Mouse (Mus musculus) gastrocnemius, postnatal 4 days (tissue): Measurements from ENCODE around the gene Cops4. TPM values are rescaled to one million over a fixed set of nuclear protein-coding genes. Genes with fewer than 3 reads are reported as not detected.

Experiments used
- DNase-seq, 2 experiments: peaks; one replicate each; pipeline ENCODE4 v3.0.0; 2021 to 2022; ENCODE audit warnings: low spot score in 2 of 2, mixed read lengths in 2 of 2
- total RNA-seq, 2 experiments: library from RNA; stranded (reverse); gene quantifications; 2 replicates each; pipeline ENCODE4 v1.2.3; 2021

Cops4 gene
- total RNA-seq, 2 experiments from 2014 or later = 112 to 114 TPM

DNA sequence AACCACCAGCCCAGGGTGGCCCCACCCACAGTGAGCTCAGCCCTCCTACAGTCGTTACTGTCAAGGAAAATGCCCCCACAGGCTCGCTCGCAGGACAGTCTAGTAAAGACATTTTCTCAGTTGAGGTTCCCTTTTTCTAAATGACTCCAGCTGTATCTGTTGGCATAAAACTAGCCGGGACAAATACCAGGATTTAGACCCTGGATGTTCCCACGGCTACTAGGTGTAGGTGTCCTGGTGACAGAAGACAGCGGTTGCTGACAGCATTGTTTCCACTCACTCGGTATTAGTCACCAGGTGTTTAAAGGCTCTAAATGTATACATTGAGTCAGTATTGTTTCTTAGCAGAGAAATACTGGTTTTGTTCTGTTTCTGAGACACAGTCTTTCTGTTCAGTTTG lies 17.7 kb downstream of the Cops4 start:
- DNase-seq = no peak

DNA sequence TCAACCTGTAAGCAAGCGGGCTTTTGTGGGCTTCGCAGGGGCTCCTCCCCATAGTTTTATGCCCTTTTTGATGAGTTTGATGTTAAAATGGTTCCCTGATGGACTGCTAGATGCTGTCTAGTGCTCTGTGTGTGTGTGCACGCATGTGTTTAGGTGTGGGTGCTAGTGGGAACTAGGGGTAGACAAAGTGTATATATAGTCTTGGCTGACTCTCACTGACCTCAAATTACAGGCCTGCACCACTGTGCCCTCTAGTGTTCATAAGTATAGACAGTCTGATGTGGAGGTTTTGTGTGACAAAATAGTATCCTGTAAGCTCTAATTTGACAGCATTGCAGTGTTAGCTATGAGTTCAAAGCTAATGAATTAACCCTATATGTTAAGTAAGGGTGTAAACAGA lies 18.5 kb downstream of the Cops4 start:
- no peak for DNase-seq

DNA sequence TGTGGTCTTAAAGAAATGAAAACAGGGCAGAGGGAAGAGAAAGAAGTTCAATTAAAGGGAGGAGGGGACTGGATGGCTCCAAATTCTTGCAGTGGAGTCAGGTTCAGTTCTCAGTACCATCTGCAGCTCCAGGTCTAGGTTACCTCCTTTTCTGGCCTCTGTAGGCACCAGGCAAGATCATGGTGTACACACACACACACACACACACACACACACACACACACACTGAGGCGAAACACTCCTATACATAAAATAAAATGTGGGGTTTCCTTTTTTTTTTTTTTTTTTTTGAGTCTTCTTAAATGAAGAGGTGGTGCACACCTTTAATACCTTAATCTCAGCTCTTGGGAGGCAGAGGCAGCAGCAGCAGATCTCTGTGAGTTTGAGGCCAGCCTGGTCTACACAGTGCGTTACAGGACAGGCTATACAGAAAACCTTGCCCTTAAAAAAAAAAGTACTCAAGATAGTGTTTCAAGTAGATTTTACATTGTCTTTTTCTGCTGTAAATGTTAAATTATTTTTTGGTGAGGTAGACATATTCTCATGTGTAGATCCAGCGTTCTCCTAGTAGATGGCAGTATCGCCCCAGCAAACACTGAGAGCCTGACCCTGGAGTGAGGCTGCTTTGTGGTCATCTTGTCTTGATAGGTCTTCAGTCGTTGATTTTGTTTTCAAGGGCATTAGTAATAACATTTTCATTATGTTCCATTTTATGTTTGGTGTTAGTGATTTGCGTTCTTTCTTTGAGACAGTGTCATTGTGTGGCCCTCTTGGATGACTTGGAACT lies 28.4 kb downstream of the Cops4 start:
- no peak for DNase-seq

DNA sequence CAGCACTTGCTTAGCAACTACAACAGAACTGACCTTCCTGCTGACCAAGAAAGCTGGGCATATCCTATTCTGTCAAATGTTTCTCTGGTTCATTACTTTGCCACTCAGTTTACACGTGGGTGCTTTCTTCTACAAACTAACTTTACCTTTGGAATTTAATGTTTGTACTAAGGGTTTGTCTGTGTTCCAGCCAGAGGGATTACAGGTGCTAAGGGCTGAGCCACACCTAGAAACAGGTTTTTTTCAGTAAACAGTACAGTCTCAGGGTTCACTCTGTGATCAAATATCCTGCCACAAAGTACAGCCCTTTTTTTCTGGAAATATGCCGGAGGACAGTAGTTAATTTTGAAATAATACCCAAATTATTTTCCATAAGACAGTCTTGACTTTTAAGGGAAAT lies 30.1 kb downstream of the Cops4 start:
- no peak for DNase-seq

DNA sequence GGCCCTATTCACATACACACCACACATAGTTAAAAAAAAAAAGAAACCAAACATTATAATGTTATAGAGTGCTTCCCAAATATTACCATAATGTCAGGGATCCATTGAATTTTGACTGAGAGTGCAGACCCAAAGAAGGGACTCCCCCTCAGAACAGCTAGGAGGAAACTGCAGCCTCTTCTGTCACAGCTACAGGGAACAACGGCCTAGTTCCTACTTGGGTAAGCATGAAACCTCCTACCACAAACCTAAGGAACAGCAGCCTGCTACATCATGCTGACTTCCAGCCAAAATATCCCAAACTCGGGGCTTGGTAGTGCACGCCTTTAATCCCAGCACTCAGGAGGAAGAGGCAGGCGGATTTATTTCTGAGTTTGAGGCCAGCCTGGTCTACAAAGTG lies 31.2 kb downstream of the Cops4 start:
- DNase-seq = no peak

DNA sequence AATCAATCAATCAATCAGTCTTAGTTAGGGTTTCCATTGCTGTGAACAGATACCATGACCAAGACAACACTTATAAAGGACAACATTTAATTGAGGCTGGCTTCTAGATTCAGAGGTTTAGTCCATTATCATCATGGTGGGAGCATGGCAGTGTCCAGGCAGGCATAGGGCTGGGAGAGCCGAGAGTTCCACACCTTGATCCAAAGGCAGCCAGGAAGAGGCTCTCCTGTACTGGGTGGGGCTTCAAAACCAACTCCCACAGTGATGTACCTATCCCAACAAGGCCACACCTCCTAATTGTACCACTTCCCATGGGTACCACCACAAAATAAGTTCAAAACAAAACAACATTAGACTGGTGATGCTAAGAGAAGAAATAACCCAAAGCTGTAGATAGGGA lies 32.0 kb downstream of the Cops4 start:
- DNase-seq = no peak

DNA sequence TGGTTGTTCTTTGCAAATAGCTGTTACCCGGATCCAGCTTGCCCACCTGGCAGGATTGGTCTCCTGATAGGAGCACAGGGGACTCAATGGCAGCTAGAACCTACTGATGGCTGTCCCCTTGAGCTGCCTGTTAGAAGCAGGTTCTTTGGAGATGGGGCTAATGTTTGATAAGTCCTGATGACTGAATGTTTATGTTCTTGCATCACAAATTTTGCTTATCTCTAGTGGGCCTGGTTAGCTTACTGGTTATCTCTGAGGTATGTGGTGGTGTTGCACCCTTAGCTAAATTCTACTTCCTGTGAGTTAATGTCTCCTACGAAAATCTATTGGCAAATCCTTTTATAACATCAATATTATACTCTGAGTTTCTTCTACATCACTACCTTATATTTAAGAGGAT lies 33.8 kb downstream of the Cops4 start:
- DNase-seq = no peak

DNA sequence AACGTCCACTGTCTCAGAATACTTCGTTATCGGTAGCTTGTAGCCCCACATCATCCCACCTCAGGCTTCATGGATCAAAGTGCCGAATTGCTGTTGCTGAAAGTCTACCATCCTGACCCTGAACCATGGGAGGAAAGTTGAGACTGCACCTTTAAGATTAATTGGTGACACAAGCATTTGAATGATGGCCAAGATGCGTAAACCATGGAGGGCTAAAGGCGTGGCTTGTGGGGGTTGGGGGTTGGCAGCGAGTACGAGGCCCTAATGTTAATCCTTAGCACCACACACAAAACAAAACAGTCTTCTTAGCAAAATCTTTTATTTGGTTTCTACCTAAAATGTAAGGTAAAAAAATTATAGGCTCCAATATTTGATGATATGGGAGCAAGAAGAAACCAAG lies 35.3 kb downstream of the Cops4 start:
- no peak for DNase-seq

DNA sequence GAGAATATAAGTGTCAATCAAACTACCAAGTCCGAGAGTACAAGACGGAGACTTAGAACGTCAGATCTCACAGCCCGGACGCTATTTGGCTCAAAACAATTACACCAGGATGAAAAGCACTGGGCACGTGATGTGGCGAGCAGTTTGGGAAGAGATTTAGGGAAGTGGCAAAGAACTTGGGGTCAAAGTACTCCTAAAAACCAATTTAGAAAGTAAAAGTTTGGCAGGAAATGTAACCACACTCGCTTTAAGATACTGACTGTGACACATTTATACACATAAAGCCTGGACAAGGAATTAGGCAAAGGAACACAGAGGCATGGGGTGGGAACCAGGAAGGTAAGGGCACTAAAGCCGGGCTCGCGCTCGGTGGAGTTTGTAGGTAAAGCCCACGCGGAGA lies 38.9 kb downstream of the Cops4 start:
- no peak for DNase-seq

DNA sequence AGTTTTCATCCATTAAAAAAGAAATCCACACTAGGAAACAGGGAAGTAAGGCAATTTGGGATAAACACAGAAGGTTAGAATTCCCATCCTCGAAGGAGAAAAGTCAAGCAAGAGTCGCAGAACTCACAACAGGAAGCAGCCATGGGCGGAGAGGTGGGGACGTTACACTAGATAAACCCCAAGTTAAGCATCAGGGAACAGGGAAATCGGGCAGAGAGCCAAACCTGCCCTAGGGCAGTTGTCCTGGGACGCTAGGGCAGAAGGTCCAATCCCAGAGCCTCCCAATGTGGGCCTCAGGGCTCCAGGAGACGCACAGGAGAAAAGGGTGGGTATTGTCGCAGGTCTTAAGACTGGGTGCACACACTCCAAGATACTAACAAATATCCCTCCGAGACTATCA lies 39.4 kb downstream of the Cops4 start:
- DNase-seq = no peak

DNA sequence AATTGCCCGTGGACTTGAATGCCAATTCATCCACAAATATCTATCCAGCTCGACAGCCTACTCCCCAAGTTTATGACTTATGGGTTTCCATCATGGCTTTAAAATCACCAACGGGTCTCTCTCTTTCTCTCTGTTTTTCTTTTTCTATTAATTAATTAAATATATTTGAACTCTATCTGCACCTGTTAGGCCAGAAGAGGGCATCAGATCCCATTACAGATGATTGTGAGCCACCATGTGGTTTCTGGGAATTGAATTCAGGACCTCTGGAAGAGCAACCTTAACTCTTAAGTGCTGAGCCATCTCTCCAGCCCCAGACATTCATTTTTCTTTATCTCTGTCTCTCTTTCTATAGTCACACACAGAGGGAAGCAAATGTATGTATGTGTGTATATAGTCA lies 40.7 kb downstream of the Cops4 start:
- no peak for DNase-seq

DNA sequence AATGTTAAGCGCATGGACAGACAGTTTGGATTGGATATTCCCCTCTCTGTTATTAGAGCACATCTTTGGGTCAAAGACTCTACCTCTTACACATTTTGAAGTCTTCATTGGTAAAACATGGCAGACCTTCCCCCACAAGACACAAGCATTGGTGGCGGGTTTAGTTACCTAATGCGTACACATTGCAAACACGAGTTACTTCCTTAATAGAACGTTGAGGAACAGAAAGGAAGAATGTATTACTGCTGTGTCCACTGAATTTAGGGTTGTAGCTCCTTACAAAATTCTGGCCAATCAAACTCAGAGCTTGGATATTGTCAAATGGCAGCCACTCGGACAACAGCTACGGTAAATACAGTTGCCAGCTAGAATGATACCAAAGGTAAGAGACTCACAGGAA lies 41.2 kb downstream of the Cops4 start:
- no peak for DNase-seq

DNA sequence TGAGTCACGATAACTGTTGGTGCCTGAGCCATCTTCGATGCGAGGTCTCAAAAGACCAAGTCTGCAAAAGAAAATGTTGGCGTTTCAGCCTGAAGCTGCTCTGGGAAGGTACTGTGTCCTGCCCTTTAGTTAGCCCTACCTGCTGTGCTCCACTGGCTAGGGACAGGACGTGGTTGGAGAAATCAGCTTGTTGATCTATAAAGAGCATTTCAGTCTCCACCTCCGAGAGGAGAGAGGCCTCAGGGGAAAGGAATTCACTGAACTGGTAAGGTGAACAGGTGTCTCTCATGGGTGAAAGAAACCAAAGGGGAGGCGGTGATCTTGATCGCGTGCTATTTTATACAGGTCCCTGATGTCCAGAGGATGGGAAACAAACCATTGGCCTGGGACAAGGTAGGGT lies 44.6 kb downstream of the Cops4 start:
- no peak for DNase-seq

DNA sequence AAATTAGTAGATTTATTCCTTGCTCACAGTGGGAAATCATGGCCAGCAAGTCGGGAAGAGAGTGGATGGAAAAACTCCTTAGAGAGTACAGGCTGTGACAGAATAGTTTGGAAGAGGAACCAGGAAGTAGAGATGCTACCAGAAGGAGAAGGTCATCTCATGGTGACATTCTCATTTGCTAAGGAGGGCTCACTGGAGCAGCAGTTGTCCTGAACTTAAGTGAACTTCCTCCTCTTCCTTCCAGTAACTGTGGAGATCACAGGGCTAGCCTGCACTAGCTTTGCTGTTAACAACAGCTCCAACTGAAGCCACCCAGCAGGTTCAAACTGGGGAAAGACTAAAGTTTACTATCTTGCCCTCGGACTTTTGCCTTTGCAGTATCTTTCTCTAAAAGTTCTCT lies 48.7 kb downstream of the Cops4 start:
- no peak for DNase-seq

DNA sequence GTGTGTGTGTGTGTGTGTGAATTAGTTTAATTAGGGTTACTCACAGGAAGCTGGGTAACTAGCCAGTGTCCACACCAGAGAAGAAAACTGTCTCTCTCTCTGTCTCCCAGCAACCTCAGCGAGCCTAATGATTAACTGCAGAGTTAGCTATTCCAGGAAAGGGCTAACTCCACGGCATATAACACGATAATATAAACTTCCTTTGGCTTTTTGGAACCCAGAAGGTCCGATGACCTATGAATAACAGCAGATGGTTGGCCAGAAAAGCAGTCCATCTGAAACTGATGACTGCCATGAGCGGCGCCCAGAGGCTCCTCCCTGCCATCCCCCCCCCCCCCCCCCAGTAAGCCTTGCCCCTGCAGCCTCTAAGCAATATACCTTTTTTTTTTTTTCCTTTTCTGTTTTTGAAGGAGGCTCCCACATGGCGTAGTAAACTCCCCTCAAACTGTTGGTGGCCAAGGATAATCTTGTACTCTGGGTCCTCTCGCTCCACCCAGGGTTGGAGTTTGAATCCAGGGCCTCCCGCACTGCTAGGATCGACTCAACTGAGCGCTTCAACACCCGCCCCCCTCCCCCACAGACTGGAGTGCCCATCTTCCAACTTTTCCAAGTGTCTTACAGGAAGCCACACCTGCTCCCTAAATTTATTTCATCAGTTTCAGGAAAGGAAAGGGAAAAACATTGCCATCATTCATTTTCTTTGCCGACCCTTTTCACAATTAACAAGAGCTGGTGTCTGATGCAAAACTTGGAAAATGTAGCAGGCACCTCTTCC lies 49.3 kb downstream of the Cops4 start:
- no peak for DNase-seq

DNA sequence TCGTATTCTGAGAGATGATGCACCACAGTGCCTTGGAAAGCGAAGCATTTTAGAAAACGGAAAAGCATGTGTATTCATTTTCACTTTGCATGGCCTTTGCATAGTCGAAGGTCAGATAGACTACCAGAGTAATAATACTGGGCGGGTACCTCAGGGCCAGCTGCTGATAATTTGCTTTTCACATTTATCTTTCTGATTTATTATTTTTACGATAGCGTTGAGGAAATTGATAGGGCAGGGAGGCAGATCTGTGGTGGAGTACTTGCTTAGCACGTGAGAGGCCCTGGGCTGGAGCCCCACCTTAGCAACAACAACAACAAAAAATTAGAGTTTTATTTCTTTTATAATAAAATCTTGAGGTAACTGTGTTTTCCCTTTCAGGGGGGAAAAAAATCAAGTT lies 50.1 kb downstream of the Cops4 start:
- DNase-seq = no peak

DNA sequence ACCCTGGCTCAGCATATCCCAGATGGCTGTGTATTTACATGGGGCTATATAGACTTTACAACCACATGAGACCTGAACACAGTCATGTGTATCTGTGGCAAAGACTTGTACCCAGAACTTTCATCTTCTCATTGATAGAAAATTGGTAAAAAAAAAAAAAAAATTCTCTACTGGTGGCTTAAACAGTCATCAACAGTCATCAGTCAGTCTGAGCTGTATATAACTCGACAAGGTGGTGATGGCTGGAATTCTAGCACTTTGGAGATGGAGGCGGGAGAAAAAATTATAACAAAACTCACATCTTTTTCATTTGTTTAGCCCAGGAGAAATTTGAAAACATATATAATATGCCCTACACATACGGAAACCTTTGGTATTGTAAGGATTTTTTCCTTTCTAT lies 50.7 kb downstream of the Cops4 start:
- DNase-seq = no peak

DNA sequence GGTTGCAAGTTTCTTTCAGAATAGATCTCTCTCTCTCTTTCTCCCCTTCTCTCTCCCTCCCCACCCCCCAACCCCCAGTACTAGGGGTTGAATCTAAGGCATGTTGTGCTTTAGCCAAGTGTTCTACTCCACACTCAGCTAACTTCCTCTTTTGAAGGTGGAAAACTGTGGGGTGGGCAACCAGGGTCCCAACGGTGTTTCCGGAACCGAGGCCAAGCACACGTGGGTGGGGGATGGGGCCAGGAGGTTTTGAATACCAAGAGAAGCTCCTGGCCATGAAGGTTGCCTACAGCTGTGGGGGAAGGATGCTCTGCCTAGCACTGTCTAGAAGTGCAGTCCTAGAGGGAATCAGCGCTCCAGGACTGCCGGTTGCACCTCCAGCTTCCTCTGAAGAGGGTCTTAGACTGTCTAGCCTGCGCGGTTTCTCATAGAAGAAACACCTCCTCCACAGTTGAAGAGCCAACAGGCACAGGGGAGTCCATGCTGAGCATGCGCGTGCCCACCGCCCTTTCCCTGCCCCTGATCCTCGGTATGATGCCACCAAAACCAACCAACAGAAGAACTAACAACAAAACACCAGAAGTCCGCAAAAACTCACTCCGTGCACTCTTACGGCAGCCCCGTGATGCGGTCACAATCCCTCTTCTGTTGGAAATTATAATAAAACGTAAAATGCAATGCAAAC lies 51.3 kb downstream of the Cops4 start:
- DNase-seq = no peak

DNA sequence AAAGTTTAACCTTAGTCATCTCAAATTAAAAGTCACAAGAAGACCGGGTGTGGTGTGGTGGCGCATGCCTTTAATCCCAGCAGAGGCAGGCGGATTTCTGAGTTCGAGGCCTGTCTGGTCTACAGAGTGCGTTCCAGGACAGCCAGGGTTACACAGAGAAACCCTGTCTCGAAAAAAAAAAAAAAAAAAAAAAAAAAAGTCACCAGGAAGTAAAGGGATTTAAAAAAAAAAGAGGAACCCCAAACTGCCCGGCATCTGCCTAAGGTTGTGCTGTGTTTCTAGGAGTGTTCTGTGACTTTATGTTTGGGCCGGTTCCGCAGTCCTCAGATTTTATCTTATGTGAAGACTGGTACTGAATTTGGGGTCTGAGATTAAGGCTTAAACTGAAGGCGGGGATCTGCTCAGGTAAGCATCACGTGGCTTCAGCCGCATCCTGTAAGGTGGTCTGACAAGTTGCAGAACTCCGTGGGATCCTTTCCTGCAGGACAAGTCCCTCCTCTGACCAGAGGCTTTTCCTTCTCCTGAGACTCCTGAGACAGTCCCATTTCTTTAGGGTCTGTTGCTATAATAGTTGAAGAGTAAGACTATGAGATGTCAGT lies 52.0 kb downstream of the Cops4 start:
- no peak for DNase-seq

DNA sequence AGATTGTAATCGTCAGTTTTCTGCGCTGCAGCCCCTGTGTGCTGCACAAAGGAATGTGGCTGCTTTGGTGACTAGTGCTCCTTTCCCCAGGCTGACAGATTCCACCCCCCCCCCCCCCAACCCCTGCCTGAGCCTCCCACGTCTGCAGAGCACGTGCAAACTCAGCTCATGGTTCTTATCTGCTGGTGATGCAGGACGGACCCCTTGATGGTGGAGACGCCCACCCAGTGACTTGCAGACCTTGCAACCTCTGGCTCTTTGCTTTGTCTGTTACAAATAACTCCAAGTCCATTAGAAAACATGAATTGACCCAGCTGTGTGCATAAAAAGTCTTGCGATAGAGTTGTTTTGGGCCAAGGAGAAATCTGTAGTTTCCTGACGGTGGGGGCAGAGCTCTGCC lies 52.6 kb downstream of the Cops4 start:
- DNase-seq = no peak

DNA sequence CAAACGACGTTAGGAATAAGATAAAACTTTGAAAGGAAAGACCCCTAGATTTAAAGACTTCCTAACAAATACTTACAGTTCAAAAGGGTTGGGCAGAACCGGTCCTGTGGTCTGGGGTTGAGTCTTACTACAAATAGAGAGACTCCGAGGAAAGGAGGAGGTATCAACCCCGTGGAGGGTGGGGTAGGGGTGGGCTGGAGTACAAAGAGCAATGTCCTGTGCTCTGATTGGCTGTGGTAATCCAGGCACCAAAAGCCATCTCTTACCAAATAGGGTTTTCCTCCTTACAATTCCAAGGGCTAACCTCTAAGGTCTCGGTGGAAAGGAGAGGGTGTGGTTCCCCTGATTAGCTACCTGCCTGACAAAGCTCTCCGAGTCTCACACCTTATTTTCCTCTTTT lies 54.0 kb downstream of the Cops4 start, which contains the start of gene Plac8:
TSS of gene Plac8 (minus strand) at position 177 of the 400 bp plus-strand sequence.
- no peak for DNase-seq

DNA sequence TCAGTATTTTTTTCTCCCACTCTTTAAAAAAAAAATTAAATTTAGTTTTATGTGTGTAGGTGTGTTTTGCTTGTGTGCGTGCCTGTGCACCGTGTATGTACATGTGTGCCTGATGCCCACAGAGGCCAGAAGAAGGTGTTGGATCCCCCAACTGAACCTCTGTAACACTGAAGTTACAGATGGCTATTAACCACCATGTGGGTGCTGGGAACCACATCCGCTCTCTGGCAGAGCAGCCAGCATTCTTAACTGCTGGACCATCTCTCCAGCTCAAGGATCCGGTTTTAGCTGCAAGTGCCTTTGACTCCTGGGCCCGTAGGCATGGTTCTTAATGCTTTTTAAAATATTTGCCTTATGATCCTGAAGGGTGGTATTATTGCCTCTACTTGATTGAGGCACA lies 55.1 kb downstream of the Cops4 start:
- no peak for DNase-seq
